Mouse (Mus musculus) bone marrow, adult 2 months (tissue): ENCODE measurements around the gene Abcb1a. TPM values are rescaled to one million over a fixed set of nuclear protein-coding genes. Genes with fewer than 3 reads are reported as not detected.
"Not testable (repeated sequence)": the region's sequence is repeated elsewhere in the genome, so short reads cannot be mapped to it uniquely, and the experiment has no call there.

Experiments used
- H3K27ac ChIP-seq: fragments of 200-500 bp; 2 replicates; pipeline ENCODE4 v1.5.1; 2012; ENCODE audit warnings: low read depth, mild to moderate bottlenecking, control low read depth, inconsistent platforms, low read length; ENCODE audit not compliant: control insufficient read depth, poor library complexity, insufficient read depth
- H3K4me1 ChIP-seq: fragments of 200-500 bp; 2 replicates; pipeline ENCODE4 v1.6.1; 2011; ENCODE audit warnings: low read length; ENCODE audit not compliant: control insufficient read depth, insufficient read depth
- H3K4me3 ChIP-seq: fragments of 200-500 bp; replicated peaks from 2 replicates; pipeline ENCODE3; 2011; ENCODE audit warnings: mild to moderate bottlenecking, low read depth, low read length, control low read depth; ENCODE audit not compliant: control insufficient read depth
- CTCF ChIP-seq: fragments of 200-500 bp; IDR thresholded peaks from 2 replicates; pipeline ENCODE4 v1.5.1; 2011; ENCODE audit warnings: low read length, control low read depth; ENCODE audit not compliant: control insufficient read depth, insufficient read depth
- POLR2A ChIP-seq: fragments of 200-500 bp; IDR thresholded peaks from 2 replicates; pipeline ENCODE4 v1.6.1; 2011; ENCODE audit warnings: low read depth, mild to moderate bottlenecking, control low read depth, low read length, borderline replicate concordance; ENCODE audit not compliant: control insufficient read depth
- WGBS: fragments of 180-500 bp; shearing (Covaris S2); methylation state at CpG from one replicate; pipeline ENCODE4 v1.1.7; 2018; 5-methylcytosine and 5-hydroxymethylcytosine counted together
- polyA plus RNA-seq: library from polyadenylated mRNA; stranded (reverse); fragments of >200 nt; gene quantifications from 2 replicates; pipeline ENCODE4 v1.2.4, GENCODE M21; 2011; ENCODE audit warnings: low replicate concordance; ENCODE audit not compliant: missing spikeins, insufficient read depth, insufficient read length

The Abcb1a gene
- polyA plus RNA-seq, 1 experiment, result 2.8 TPM

DNA sequence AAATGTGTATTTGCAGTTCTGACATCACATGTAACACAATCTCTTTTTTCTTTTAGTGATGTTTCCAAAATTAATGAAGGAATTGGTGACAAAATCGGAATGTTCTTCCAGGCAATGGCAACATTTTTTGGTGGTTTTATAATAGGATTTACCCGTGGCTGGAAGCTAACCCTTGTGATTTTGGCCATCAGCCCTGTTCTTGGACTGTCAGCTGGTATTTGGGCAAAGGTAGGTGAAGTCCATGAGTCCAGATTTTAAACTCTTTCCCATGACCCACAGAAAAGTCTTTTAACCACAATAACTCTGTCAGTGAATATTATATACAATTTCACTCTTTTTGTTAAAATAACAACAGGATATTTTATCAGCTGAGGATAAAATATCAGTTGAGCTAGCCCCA lies 26.2 kb downstream of the Abcb1a start:
- Histone ChIP-seq H3K4me1 (no peaks in the 10 kb centered on the region), H3K27ac (no peak overlapping the region), H3K4me3 (no peak overlapping the region)
- 65% methylated on average over 2 of the region's 2 CpGs for WGBS
- no peak for TF ChIP-seq POLR2A

DNA sequence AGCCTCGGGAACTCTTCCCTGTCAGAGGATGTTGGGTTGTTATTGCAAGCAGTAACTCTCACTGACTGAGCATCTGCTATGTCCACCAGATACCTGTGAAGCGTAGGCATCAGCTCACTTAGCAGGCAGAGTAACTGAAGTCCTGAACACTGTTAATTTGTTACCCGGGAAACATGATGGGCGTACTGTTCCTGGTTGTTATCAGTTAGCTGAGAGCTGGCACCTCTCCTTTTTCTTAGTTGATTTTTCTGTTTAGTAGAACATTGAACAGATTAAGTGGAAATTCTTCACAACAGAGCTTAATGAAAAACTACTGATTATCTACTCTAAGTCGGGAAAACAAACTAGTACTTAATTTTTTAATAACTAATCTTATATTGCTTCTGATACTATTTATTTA lies 27.7 kb downstream of the Abcb1a start:
- TF ChIP-seq CTCF, result no peak
- no peak for TF ChIP-seq POLR2A
- no peaks in the 10 kb centered on the region for H3K4me1 ChIP-seq
- WGBS, result 82% methylated on average over 5 of the region's 5 CpGs
- no peak overlapping the region for H3K4me3 ChIP-seq
- no peak overlapping the region for H3K27ac ChIP-seq

DNA sequence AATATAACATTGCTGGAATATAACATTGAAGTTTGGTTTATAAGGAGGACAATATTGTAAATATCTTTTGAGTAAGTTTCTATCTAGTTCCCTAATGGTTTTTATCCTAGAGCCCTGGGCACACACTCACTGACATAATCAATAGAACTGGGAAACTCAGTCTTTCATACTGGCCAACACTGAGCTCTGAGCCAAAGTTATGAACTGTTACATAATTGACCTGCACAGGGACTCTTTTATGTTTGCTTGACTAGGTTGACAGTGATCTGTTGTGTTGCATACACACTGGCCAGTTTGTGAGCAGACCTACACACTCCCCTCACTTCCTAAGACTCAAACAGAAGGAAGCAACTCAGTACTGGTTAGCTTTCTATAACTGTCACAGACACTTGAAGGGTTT lies 56.2 kb downstream of the Abcb1a start:
- TF ChIP-seq POLR2A, result no peak
- no peak for TF ChIP-seq CTCF
- Histone ChIP-seq H3K4me3 (no peak overlapping the region), H3K4me1 (no peaks in the 10 kb centered on the region), H3K27ac (no peak overlapping the region)

DNA sequence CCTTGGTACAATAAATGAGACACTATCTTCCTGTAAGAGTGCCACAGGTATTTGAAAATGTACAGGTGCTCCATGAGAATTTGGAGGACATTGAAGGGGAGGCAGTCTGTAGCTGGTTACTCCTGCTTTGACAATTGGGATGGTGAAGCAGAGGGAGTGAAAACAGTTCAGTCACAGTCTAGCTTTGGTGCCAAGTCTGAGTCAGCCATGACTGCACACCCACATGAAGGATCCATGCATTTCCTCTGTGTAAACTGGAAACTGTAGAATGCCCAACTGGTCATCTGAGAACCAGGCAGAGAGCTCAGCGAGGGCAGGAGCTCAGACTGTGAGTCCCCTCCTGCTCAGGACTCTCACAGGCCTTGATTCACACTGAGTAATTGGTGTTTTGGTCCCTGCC lies 59.7 kb downstream of the Abcb1a start:
- no peak overlapping the region for H3K27ac ChIP-seq
- no peak overlapping the region for H3K4me3 ChIP-seq
- 74% methylated on average over 1 of the region's 1 CpGs for WGBS
- no peaks in the 10 kb centered on the region for H3K4me1 ChIP-seq
- TF ChIP-seq CTCF, result no peak
- no peak for TF ChIP-seq POLR2A

DNA sequence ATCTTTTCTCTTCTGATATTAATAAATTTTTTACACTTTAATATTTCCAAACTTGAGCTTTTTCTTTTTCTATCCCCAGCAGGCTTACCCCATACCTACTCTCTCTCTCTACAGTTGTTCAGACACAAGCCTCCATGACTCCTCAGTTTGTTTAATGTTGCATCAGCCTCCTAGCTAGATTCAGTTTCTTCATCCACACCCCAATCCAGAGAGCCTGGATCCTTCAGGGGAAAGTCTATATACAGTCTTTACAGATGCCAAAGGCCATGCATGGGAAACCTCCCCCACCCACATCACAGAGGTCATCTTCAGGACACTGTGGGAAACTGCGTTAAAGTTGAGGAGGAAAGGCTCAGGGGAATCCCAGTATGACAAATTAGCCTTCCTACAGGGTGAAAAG lies 62.3 kb downstream of the Abcb1a start:
- TF ChIP-seq CTCF (no peak), POLR2A (no peak)
- 49% methylated on average over 1 of the region's 1 CpGs for WGBS
- H3K27ac ChIP-seq, result no peak overlapping the region
- no peak overlapping the region for H3K4me3 ChIP-seq
- no peaks in the 10 kb centered on the region for H3K4me1 ChIP-seq

DNA sequence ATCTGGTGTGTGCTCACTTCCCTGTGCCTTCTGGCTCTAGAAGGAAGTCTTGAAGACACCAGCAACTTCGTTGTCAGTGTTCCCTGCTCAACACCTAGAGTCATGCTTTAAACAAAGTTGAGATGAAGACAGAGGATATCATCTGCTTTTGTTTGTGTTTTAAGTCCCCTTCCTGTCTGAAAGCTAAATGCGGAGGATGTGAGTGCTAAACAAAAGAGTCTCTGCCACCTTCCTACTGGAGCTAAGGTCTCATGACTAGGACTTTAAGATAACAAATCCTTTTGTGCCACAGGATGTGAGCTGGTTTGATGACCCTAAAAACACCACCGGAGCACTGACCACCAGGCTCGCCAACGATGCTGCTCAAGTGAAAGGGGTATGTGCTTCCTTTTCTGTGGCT lies 63.0 kb downstream of the Abcb1a start:
- H3K4me3 ChIP-seq, result no peak overlapping the region
- WGBS, result 57% methylated on average over 5 of the region's 5 CpGs
- H3K4me1 ChIP-seq, result no peaks in the 10 kb centered on the region
- TF ChIP-seq POLR2A (no peak), CTCF (no peak)
- no peak overlapping the region for H3K27ac ChIP-seq

DNA sequence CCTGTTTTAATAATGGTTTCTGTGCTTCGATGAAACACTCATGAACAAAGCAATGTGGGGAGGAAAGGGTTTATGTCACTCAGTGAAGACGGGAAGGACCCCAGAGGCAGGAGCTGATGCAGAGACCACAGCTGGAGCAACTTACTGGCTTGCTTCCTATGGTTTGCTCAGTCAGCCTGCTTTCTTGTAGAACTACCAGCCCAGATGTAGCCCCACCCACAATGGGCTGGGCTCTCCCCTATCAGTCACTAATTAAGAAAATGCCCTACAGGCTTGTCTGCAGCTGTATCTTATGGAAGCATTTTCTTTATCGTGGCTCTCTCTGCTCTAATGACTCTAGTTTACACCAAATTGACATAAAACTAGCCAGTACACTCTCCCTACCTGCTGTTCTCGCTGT lies 67.9 kb downstream of the Abcb1a start:
- no peak overlapping the region for H3K4me3 ChIP-seq
- H3K4me1 ChIP-seq, result no peaks in the 10 kb centered on the region
- TF ChIP-seq CTCF (no peak), POLR2A (no peak)
- H3K27ac ChIP-seq, result no peak overlapping the region
- WGBS, result 53% methylated on average over 4 of the region's 4 CpGs

DNA sequence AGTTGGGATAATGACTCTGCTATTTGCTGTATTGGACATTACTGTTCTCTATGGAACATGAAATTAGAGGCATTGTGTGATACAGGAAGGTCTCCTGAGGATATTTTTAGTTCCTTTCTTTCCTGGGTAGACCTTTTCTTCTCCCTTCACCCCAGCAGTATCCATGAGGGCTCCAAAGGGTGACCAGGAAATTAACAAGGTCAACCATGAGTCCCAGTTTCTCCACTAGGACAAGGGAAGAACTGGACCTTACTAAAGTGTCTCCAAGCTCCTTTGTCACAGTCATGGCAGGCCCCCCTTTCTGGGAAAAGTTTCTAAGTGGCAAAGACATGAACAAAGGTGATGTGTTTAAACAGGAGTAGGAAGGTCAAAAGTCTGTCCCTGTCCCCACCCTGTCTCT lies 72.8 kb downstream of the Abcb1a start:
- Histone ChIP-seq H3K27ac (no peak overlapping the region), H3K4me3 (no peak overlapping the region), H3K4me1 (no peaks in the 10 kb centered on the region)
- TF ChIP-seq CTCF, result no peak
- no peak for TF ChIP-seq POLR2A

DNA sequence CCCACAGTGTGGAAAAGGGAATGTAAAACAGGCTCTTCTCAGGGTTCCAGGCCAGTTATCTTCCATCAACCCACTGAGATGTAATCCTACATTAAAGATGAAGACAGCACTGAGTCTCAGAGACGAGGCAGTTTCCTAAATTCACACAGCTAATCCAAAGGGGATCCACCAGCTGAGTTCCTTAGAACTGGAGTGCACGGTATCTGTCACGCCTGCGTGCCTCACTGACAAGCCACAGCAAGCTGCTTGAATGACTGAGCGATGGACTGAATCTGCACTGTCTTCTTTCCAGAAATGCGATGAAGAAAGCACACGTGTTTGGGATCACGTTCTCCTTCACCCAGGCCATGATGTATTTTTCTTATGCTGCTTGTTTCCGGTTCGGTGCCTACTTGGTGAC lies 73.4 kb downstream of the Abcb1a start:
- not testable (repeated sequence) for H3K4me3 ChIP-seq, H3K27ac ChIP-seq, H3K4me1 ChIP-seq
- 86% methylated on average over 10 of the region's 10 CpGs for WGBS

DNA sequence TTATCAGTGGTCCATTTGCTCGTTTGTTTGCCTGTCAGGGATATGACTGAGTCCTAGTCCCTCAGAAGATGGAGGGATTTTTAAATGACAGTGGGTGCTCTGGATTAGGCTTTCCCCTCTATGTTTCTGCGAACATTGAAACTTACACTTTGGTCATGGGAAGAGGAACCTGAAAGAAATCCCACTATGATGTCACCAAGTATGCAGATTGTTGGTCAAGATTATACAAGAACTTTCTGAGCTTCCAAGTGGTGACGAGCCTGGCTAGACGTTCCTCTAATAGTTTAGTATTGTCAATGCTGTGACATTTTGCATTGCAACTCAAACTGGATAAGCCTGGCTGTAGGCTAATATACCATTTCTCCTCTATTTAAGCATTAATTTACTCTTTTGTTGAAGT lies 76.5 kb downstream of the Abcb1a start:
- no peak for TF ChIP-seq POLR2A
- TF ChIP-seq CTCF, result no peak
- 39% methylated on average over 4 of the region's 4 CpGs for WGBS
- H3K4me1 ChIP-seq, result no peaks in the 10 kb centered on the region
- H3K4me3 ChIP-seq, result no peak overlapping the region
- H3K27ac ChIP-seq, result no peak overlapping the region
